Comparison of ENCODE assay signal across 16 mouse cellular contexts in the genomic region with DNA sequence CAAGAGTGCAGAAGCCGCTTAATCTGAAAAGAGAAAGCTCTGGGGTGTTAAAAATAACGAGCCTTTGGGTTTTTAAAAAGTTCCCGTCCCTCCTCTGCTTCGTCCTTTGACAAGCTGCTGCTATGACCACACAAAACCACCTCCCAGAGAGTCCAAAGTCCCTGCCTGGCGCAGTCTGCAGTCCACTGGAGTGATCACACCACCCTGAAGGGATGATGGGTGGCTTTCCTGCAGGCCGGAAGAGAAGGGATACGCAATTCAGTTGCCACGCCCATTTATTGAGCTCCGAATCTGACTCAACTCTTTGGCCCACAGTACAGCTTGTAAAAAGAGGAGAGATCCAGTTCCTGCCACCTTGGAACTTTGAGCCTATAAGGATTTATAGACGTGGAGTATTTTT.
DNase-seq lines count a peak whose midpoint lies in the region; ATAC-seq and TF ChIP-seq lines count a peak whose summit lies in the region.
"Had no signal": no experiment of that assay in that cellular context is flagged by ENCODE, and none has a peak within 500 bp of the region (broad histone marks: within the 10 kb centered on the region; RNA-seq: fewer than 3 reads in every experiment).

No protein-coding gene starts in this region.

- no peaks in the 10 kb centered on the region for H3K9me3 ChIP-seq in intestine, embryonic 14.5 days (ENCODE audit: control insufficient read depth, low read length)
- no peaks in the 10 kb centered on the region for H3K9me3 ChIP-seq in liver, postnatal 0 days (ENCODE audit: low read length)
- H3K9me3 ChIP-seq: limb, embryonic 13.5 days; midbrain, embryonic 10.5 days had no signal

- H3K36me3 ChIP-seq in intestine, embryonic 14.5 days (ENCODE audit: control insufficient read depth, insufficient read depth, low read length), result no peaks in the 10 kb centered on the region
- H3K36me3 ChIP-seq in liver, postnatal 0 days (replicated peaks; ENCODE audit: insufficient read depth, low read length), result no peaks in the 10 kb centered on the region
- H3K36me3 ChIP-seq: limb, embryonic 13.5 days; midbrain, embryonic 10.5 days had no signal

- no peak for TF ChIP-seq CTCF in liver, postnatal 0 days (IDR thresholded peaks at IDR 0.05; ENCODE audit: low read depth)

- DNase-seq in adrenal gland, postnatal 10 days, result peak; percentile 27
- DNase-seq in adrenal gland, adult 8-10 months, result no peak
- peak; percentile 64 for DNase-seq in intestine, embryonic 14.5 days (ENCODE audit: low spot score)
- DNase-seq in kidney, postnatal 36 days, result peak; percentile 78 to 80
- DNase-seq in liver, postnatal 0 days, result peak; percentile 75
- no peak for DNase-seq in urinary bladder, postnatal 10 days (ENCODE audit: low spot score)
- no peak for DNase-seq in heart, adult 9 months (ENCODE audit: low spot score in 2 of 2)
- no peak for DNase-seq in testis, postnatal 14 days (ENCODE audit: low spot score)
- DNase-seq: cerebellum, adult 11 months; gastrocnemius, postnatal 10 days; lung, postnatal 14 days; right cerebral cortex, postnatal 25 days had no signal

- no peak overlapping the region for H3K4me2 ChIP-seq in intestine, embryonic 14.5 days (ENCODE audit: low read length)
- H3K4me2 ChIP-seq in liver, postnatal 0 days (ENCODE audit: low read depth, low read length), result peak overlapping the region; percentile 65; the same call in 1 of the 2 replicates
- H3K4me2 ChIP-seq: heart, embryonic 11.5 days; limb, embryonic 13.5 days had no signal

- H3K9ac ChIP-seq in intestine, embryonic 14.5 days (ENCODE audit: low read length), result no peak overlapping the region
- peak overlapping the region; percentile 9; the same call in 1 of the 2 replicates for H3K9ac ChIP-seq in liver, postnatal 0 days (replicated peaks)
- H3K9ac ChIP-seq: limb, embryonic 13.5 days had no signal

- H3K4me3 ChIP-seq in intestine, embryonic 14.5 days (ENCODE audit: low read depth, low read length), result no peak overlapping the region
- no peak overlapping the region for H3K4me3 ChIP-seq in liver, postnatal 0 days (ENCODE audit: low read depth, low read length)
- H3K4me3 ChIP-seq: limb, embryonic 13.5 days; midbrain, embryonic 10.5 days had no signal

- no peaks in the 10 kb centered on the region for H3K27me3 ChIP-seq in intestine, embryonic 14.5 days (replicated peaks; ENCODE audit: control insufficient read depth, insufficient read depth, low read length)
- no peaks in the 10 kb centered on the region for H3K27me3 ChIP-seq in liver, postnatal 0 days (ENCODE audit: insufficient read depth, low read length)
- H3K27me3 ChIP-seq: limb, embryonic 13.5 days had no signal

- no peaks in the 10 kb centered on the region for H3K4me1 ChIP-seq in intestine, embryonic 14.5 days (replicated peaks; ENCODE audit: control insufficient read depth, insufficient read depth, low read length)
- H3K4me1 ChIP-seq in liver, postnatal 0 days (ENCODE audit: insufficient read depth), result peaks cover 20% of the 10 kb centered on the region
- H3K4me1 ChIP-seq: limb, embryonic 13.5 days had no signal

- peak overlapping the region; percentile 69 for H3K27ac ChIP-seq in intestine, embryonic 14.5 days (ENCODE audit: low read depth)
- H3K27ac ChIP-seq in liver, postnatal 0 days (ENCODE audit: low read depth), result peak overlapping the region; percentile 86
- H3K27ac ChIP-seq: limb, embryonic 13.5 days had no signal

- ATAC-seq in intestine, embryonic 14.5 days (replicated peaks; ENCODE audit: low FRiP score, low TSS enrichment, low read depth), result peak; percentile 83
- ATAC-seq in liver, postnatal 0 days, result peak; percentile 94
- ATAC-seq: forebrain, embryonic 16.5 days had no signal

- 59% methylated on average over 10 of the region's 10 CpGs for WGBS in intestine, embryonic 14.5 days
- 65% methylated on average over 10 of the region's 10 CpGs for WGBS in liver, postnatal 0 days (ENCODE audit: insufficient replicate concordance)

- no peak for TF ChIP-seq EP300 in liver, postnatal 0 days (IDR thresholded peaks at IDR 0.05; ENCODE audit: low read depth)

Comparison
In these comparisons a context has a peak if more than half of its experiments do, and no peak if none do; other contexts are left out.
1. DNase-seq: peak in adrenal gland, postnatal 10 days (single experiment), intestine, embryonic 14.5 days (single experiment), kidney, postnatal 36 days (2 of 2) and liver, postnatal 0 days (single experiment); none in adrenal gland, adult 8-10 months (single experiment), urinary bladder, postnatal 10 days (single experiment), heart, adult 9 months (0 of 2) and testis, postnatal 14 days (single experiment).